Mouse (Mus musculus): Measurements from ENCODE around the gene Lrig2.

DNA sequence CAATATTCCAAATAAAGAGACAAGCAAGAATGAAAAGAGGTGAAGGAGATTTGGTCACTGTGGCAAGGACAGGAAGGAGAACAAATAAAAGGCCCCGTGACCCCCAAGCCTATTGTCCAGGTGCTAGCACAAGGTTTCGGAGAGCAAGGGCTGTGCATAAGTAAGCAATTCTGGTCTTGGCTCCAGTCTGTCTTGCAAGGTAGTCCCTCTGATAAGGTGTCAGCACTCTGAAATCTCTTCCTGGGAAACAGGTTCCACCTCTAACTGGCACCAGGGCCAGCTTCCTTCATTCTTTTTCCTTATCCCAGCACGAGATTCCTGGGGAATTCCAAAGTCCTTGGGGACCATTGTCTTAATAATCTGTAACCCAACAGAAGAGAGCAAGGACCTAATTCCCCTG lies 38.9 kb upstream of the Lrig2 start:
- no peak for TF ChIP-seq MAFK (IDR thresholded peaks at IDR 0.05; ENCODE audit: insufficient read depth, low read depth, low read length)
- TF ChIP-seq CHD2 (IDR thresholded peaks at IDR 0.05; ENCODE audit: low read depth, low read length) = no peak
- no peak for TF ChIP-seq ZNF384 (IDR thresholded peaks at IDR 0.05; ENCODE audit: low read depth, low read length)
